Mouse (Mus musculus) embryonic facial prominence, embryonic 11.5 days (tissue): Measurements from ENCODE around the gene Fam136a. TPM values are rescaled to one million over a fixed set of nuclear protein-coding genes. Genes with fewer than 3 reads are reported as not detected.
"Not testable (repeated sequence)": the region's sequence is repeated elsewhere in the genome, so short reads cannot be mapped to it uniquely, and the experiment has no call there.

Experiments
- ATAC-seq: fragments of 200-750 bp; cut with Nextera tagmentation; replicated peaks from 2 replicates; pipeline ENCODE4 v1.8.0; 2017; ENCODE audit warnings: low read depth; ENCODE audit not compliant: insufficient number of reproducible peaks, low FRiP score, low TSS enrichment
- DNase-seq: peaks from one replicate; pipeline ENCODE4 v3.0.0-alpha.2; 2015; ENCODE audit warnings: low spot score
- H3K27ac ChIP-seq: fragments of 300-500 bp; sonication (generic); replicated peaks from 2 replicates; pipeline ENCODE4 v1.5.1; 2014; ENCODE audit warnings: mild to moderate bottlenecking, low read depth, low read length, control low read depth
- H3K27me3 ChIP-seq: fragments of 300-500 bp; sonication (generic); 2 replicates; pipeline ENCODE4 v1.6.1; 2014; ENCODE audit warnings: mild to moderate bottlenecking, low read length, moderate library complexity, mixed read lengths; ENCODE audit not compliant: control insufficient read depth, insufficient read depth
- H3K36me3 ChIP-seq: fragments of 300-500 bp; sonication (generic); replicated peaks from 2 replicates; pipeline ENCODE4 v1.6.1; 2014; ENCODE audit warnings: low read depth, mild to moderate bottlenecking, low read length, moderate library complexity, mixed read lengths; ENCODE audit not compliant: control insufficient read depth, insufficient read depth
- H3K4me1 ChIP-seq: fragments of 300-500 bp; sonication (generic); 2 replicates; pipeline ENCODE4 v1.6.1; 2014; ENCODE audit warnings: low read length, mixed read lengths; ENCODE audit not compliant: control insufficient read depth, insufficient read depth
- H3K4me2 ChIP-seq: fragments of 300-500 bp; sonication (generic); 2 replicates; pipeline ENCODE4 v1.6.1; 2014; ENCODE audit warnings: low read depth, mild to moderate bottlenecking, control low read depth, low read length, moderate library complexity
- H3K4me3 ChIP-seq: fragments of 300-500 bp; sonication (generic); 2 replicates; pipeline ENCODE4 v1.5.1; 2014; ENCODE audit warnings: low read depth, low read length, control low read depth
- H3K9ac ChIP-seq: fragments of 300-500 bp; sonication (generic); replicated peaks from 2 replicates; pipeline ENCODE4 v1.6.1; 2014; ENCODE audit warnings: mild to moderate bottlenecking, control low read depth, low read length
- H3K9me3 ChIP-seq: fragments of 300-500 bp; sonication (generic); replicated peaks from 2 replicates; pipeline ENCODE4 v1.6.1; 2016; ENCODE audit warnings: mild to moderate bottlenecking, low read length, inconsistent platforms, mixed read lengths; ENCODE audit not compliant: control insufficient read depth
- WGBS: fragments of 180-500 bp; shearing (Covaris S2); extraction: QIAGEN DNeasy Blood & Tissue Kit; methylation state at CpG from one replicate; pipeline ENCODE4 v1.1.7; 2014; 5-methylcytosine and 5-hydroxymethylcytosine counted together
- polyA plus RNA-seq: library from polyadenylated mRNA; unstranded; fragments of >200 nt; fragmentation: Nextera tagmentation; extraction: Ambion mirVana; gene quantifications from 2 replicates; pipeline ENCODE4 v1.2.1, GENCODE M21; 2014

The Fam136a gene
- polyA plus RNA-seq, 1 experiment from 2014 or later: 172 TPM

GRCm38 (mm10) chr6:86370093-86370713 is 4.8 kb downstream of the Fam136a start:
- ATAC-seq (no peak), DNase-seq (peak; percentile 21)
- no peaks in the 10 kb centered on the region for H3K4me1 ChIP-seq
- H3K27ac ChIP-seq: no peak overlapping the region
- 60% methylated on average over 3 of the region's 3 CpGs for WGBS
- H3K4me3 ChIP-seq: no peak overlapping the region; the same call in 1 of the 2 replicates
- H3K36me3 ChIP-seq: no peaks in the 10 kb centered on the region
- H3K9me3 ChIP-seq: no peaks in the 10 kb centered on the region
- H3K4me2 ChIP-seq: no peak overlapping the region
- H3K27me3 ChIP-seq: no peaks in the 10 kb centered on the region
- H3K9ac ChIP-seq: no peak overlapping the region; the same call in 1 of the 2 replicates

GRCm38 (mm10) chr6:86370764-86371339 is 5.4 kb downstream of the Fam136a start, which contains the start of gene Snrpg:
TSS of gene Snrpg (plus strand) at chr6:86371304.
- H3K9me3 ChIP-seq: no peaks in the 10 kb centered on the region
- H3K27me3 ChIP-seq: no peaks in the 10 kb centered on the region
- peak; percentile 22 for DNase-seq
- no peak; the same call in 1 of the 2 replicates for ATAC-seq
- 22% methylated on average over 15 of the region's 15 CpGs for WGBS
- no peaks in the 10 kb centered on the region for H3K4me1 ChIP-seq
- no peaks in the 10 kb centered on the region for H3K36me3 ChIP-seq
- H3K4me2 ChIP-seq: peak within 1 kb of the TSS; percentile 81
- H3K9ac ChIP-seq: peak within 1 kb of the TSS; percentile 92
- H3K27ac ChIP-seq: peak within 1 kb of the TSS; percentile 76
- H3K4me3 ChIP-seq: peak within 1 kb of the TSS; percentile 96

- WGBS: under 1% methylated on average over 50 of the region's 50 CpGs
- DNase-seq (peak; percentile 97), ATAC-seq (peak; percentile 95)
- Histone ChIP-seq H3K9ac (peak overlapping the region; percentile 92), H3K27me3 (no peaks in the 10 kb centered on the region), H3K27ac (peak overlapping the region; percentile 76), H3K4me1 (no peaks in the 10 kb centered on the region), H3K4me3 (peak overlapping the region; percentile 96), H3K4me2 (peak overlapping the region; percentile 81), H3K36me3 (no peaks in the 10 kb centered on the region; the same call in 1 of the 2 replicates), H3K9me3 (no peaks in the 10 kb centered on the region)
Measured at GRCm38 (mm10) chr6:86371340-86371911, 6.0 kb downstream of the Fam136a start.

GRCm38 (mm10) chr6:86371950-86372516 is 6.6 kb downstream of the Fam136a start:
- ATAC-seq (no peak), DNase-seq (no peak)
- peak overlapping the region; percentile 96 for H3K4me3 ChIP-seq
- no peaks in the 10 kb centered on the region for H3K4me1 ChIP-seq
- H3K27me3 ChIP-seq: no peaks in the 10 kb centered on the region
- H3K9me3 ChIP-seq: no peaks in the 10 kb centered on the region
- peak overlapping the region; percentile 92 for H3K9ac ChIP-seq
- 4% methylated on average over 12 of the region's 12 CpGs for WGBS
- peaks cover under 1% of the 10 kb centered on the region for H3K36me3 ChIP-seq
- peak overlapping the region; percentile 76 for H3K27ac ChIP-seq
- peak overlapping the region; percentile 81 for H3K4me2 ChIP-seq

- no peak overlapping the region for H3K9ac ChIP-seq
- no peaks in the 10 kb centered on the region for H3K9me3 ChIP-seq
- H3K4me2 ChIP-seq: no peak overlapping the region
- H3K27ac ChIP-seq: no peak overlapping the region
- H3K4me1 ChIP-seq: no peaks in the 10 kb centered on the region
- no peak for DNase-seq
- H3K36me3 ChIP-seq: peaks cover 13% of the 10 kb centered on the region
- 97% methylated on average over 6 of the region's 6 CpGs for WGBS
- no peaks in the 10 kb centered on the region for H3K27me3 ChIP-seq
- no peak overlapping the region for H3K4me3 ChIP-seq
- no peak for ATAC-seq
Measured at GRCm38 (mm10) chr6:86373556-86373955, 8.1 kb downstream of the Fam136a start.

GRCm38 (mm10) chr6:86378341-86378740 is 12.9 kb downstream of the Fam136a start:
- 87% methylated on average over 3 of the region's 3 CpGs for WGBS
- Histone ChIP-seq H3K4me1 (no peaks in the 10 kb centered on the region), H3K4me2 (no peak overlapping the region), H3K9ac (no peak overlapping the region), H3K27ac (no peak overlapping the region), H3K27me3 (no peaks in the 10 kb centered on the region), H3K36me3 (peaks cover 14% of the 10 kb centered on the region), H3K9me3 (no peaks in the 10 kb centered on the region), H3K4me3 (no peak overlapping the region)
- no peak for ATAC-seq
- DNase-seq: no peak

GRCm38 (mm10) chr6:86380112-86380511 is 14.7 kb downstream of the Fam136a start:
- H3K4me2 ChIP-seq, H3K27me3 ChIP-seq, H3K4me3 ChIP-seq, DNase-seq, H3K9me3 ChIP-seq, H3K27ac ChIP-seq, ATAC-seq, H3K4me1 ChIP-seq, H3K9ac ChIP-seq: not testable (repeated sequence)
- 87% methylated on average over 5 of the region's 8 CpGs for WGBS
- H3K36me3 ChIP-seq: peaks cover 14% of the 10 kb centered on the region

GRCm38 (mm10) chr6:86382551-86382950 is 17.1 kb downstream of the Fam136a start:
- Histone ChIP-seq H3K9me3 (no peaks in the 10 kb centered on the region), H3K27me3 (no peaks in the 10 kb centered on the region), H3K4me2 (no peak overlapping the region), H3K9ac (no peak overlapping the region), H3K4me3 (no peak overlapping the region), H3K27ac (no peak overlapping the region), H3K36me3 (peaks cover 9% of the 10 kb centered on the region; the same call in 1 of the 2 replicates), H3K4me1 (no peaks in the 10 kb centered on the region)
- DNase-seq (no peak), ATAC-seq (no peak)
